Mouse (Mus musculus) myocyte (in vitro differentiated cells): ENCODE measurements around the gene Foxr1. TPM values are rescaled to one million over a fixed set of nuclear protein-coding genes. Genes with fewer than 3 reads are reported as not detected.
"Not testable (repeated sequence)": the region's sequence is repeated elsewhere in the genome, so short reads cannot be mapped to it uniquely, and the experiment has no call there.

Source experiments
- H3K27me3 ChIP-seq: one replicate; pipeline ENCODE4 v1.6.1; 2011; ENCODE audit not compliant: control insufficient read depth, insufficient read depth, insufficient read length
- H3K36me3 ChIP-seq: one replicate; pipeline ENCODE4 v1.6.1; 2011; ENCODE audit not compliant: control insufficient read depth, insufficient read depth
- H3K4me2 ChIP-seq: one replicate; pipeline ENCODE4 v1.6.1; 2011; ENCODE audit warnings: low read depth, control low read depth
- H3K4me3 ChIP-seq: one replicate; pipeline ENCODE4 v1.5.1; 2011; ENCODE audit warnings: mild to moderate bottlenecking, control low read depth, moderate library complexity
- H3K79me2 ChIP-seq: one replicate; pipeline ENCODE4 v1.6.1; 2011; ENCODE audit not compliant: control insufficient read depth, insufficient read depth
- H3ac ChIP-seq: one replicate; pipeline ENCODE4 v1.6.1; 2011; ENCODE audit not compliant: control insufficient read depth, insufficient read length
- CEBPB ChIP-seq: IDR thresholded peaks from 2 replicates; pipeline ENCODE4 v1.6.1; 2011; ENCODE audit warnings: mild to moderate bottlenecking, moderate library complexity; ENCODE audit not compliant: poor library complexity, insufficient read depth, severe bottlenecking
- E2F4 ChIP-seq: IDR thresholded peaks from one replicate; pipeline ENCODE4 v1.6.1; 2011; ENCODE audit warnings: mild to moderate bottlenecking, control low read depth, moderate library complexity; ENCODE audit not compliant: insufficient read depth
- MAX ChIP-seq: IDR thresholded peaks from one replicate; pipeline ENCODE4 v1.6.1; 2011; ENCODE audit warnings: low read depth, mild to moderate bottlenecking, control low read depth
- MYOD1 ChIP-seq, 3 experiments: IDR thresholded peaks; one replicate each; pipeline ENCODE4 v1.6.1; 2011; ENCODE audit warnings: control low read depth in 2 of 3, low read depth in 2 of 3, mild to moderate bottlenecking in 2 of 3, moderate library complexity in 1 of 3; ENCODE audit not compliant: insufficient read length in 2 of 3, control insufficient read depth in 1 of 3
- MYOG ChIP-seq, 3 experiments: IDR thresholded peaks; one replicate each; pipeline ENCODE4 v1.6.1; 2011; ENCODE audit warnings: control low read depth in 2 of 3, low read depth in 2 of 3, mild to moderate bottlenecking in 2 of 3; ENCODE audit not compliant: insufficient read length in 2 of 3, control insufficient read depth in 1 of 3, insufficient read depth in 1 of 3
- POLR2A ChIP-seq: IDR thresholded peaks from one replicate; pipeline ENCODE4 v1.6.1; 2011; ENCODE audit warnings: low read depth, mild to moderate bottlenecking, control low read depth, moderate library complexity; ENCODE audit not compliant: insufficient read length
- POLR2AphosphoS2 ChIP-seq: IDR thresholded peaks from one replicate; pipeline ENCODE4 v1.6.1; 2011; ENCODE audit warnings: low read depth, control low read depth; ENCODE audit not compliant: insufficient read length
- REST ChIP-seq: IDR thresholded peaks from one replicate; pipeline ENCODE4 v1.6.1; 2011; ENCODE audit warnings: mild to moderate bottlenecking, control low read depth, moderate library complexity; ENCODE audit not compliant: insufficient read depth, insufficient read length
- SRF ChIP-seq: IDR thresholded peaks from one replicate; pipeline ENCODE4 v1.6.1; 2011; ENCODE audit warnings: low read depth; ENCODE audit not compliant: control insufficient read depth, insufficient read length
- TCF12 ChIP-seq: IDR thresholded peaks from one replicate; pipeline ENCODE4 v1.6.1; 2011; ENCODE audit warnings: mild to moderate bottlenecking, control low read depth; ENCODE audit not compliant: poor library complexity, insufficient read depth, severe bottlenecking
- TCF3 ChIP-seq: IDR thresholded peaks from one replicate; pipeline ENCODE4 v1.6.1; 2011; ENCODE audit warnings: low read depth, control low read depth; ENCODE audit not compliant: insufficient read length
- USF1 ChIP-seq: IDR thresholded peaks from one replicate; pipeline ENCODE4 v1.6.1; 2011; ENCODE audit warnings: low read depth, mild to moderate bottlenecking, control low read depth, moderate library complexity
- polyA plus RNA-seq: library from polyadenylated mRNA; unstranded; fragments of >200 nt; fragmentation: generic; extraction: Trizol; gene quantifications from one replicate; pipeline ENCODE4 v1.2.1, GENCODE M21; 2012; ENCODE audit warnings: missing spikeins

Foxr1 gene
- polyA plus RNA-seq, 1 experiment = not detected

DNA sequence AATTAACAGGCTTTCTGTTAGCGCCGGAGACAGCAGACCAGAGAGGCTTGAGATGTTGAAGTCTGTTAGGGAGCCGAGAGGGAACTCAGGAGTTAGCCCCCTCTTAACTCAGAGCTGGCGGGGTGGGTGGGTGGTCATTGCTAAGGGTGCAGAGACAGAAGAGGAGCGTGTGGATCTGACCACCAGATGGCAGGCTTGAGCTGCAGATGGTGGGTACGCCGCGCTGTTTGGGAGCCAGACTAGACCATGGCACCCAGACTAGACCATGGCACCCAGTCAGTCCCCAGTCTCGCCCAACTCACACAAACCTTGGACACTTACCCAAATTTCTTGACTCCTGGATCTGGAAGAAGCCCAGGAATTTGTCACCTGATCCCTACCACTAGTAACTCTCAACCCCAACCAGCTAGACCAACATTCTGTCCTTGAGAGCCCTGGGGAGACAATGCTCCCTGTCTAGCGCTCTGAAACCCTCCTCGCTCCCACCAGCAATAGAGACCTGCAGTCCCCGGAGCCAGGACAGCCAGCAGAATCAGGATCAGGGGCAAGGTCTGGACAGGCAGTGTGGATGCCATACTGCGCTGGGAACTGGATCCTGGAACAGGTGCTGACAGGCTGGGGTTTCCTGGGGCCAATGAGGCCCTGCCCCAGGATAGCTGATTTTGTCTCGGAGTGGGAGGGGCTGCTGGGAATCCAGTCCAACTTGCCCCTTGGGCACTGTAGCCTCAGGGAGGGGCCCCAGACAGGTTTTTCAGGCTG, 13.4 kb upstream of the Foxr1 start:
- no peak overlapping the region for H3ac ChIP-seq
- H3K4me3 ChIP-seq = no peak overlapping the region
- H3K27me3 ChIP-seq = peaks cover 32% of the 10 kb centered on the region
- H3K79me2 ChIP-seq = no peaks in the 10 kb centered on the region
- no peaks in the 10 kb centered on the region for H3K36me3 ChIP-seq
- H3K4me2 ChIP-seq = no peak overlapping the region
- TF ChIP-seq REST (no peak), POLR2A (no peak), MYOG (IDR thresholded peaks at IDR 0.05; ENCODE audit: control insufficient read depth in 1 of 3, insufficient read depth in 1 of 3, insufficient read length in 2 of 3, low read depth in 2 of 3) (no peak), USF1 (no peak), SRF (no peak), MYOD1 (IDR thresholded peaks at IDR 0.05; ENCODE audit: control insufficient read depth in 1 of 3, insufficient read length in 2 of 3, low read depth in 2 of 3) (no peak)

DNA sequence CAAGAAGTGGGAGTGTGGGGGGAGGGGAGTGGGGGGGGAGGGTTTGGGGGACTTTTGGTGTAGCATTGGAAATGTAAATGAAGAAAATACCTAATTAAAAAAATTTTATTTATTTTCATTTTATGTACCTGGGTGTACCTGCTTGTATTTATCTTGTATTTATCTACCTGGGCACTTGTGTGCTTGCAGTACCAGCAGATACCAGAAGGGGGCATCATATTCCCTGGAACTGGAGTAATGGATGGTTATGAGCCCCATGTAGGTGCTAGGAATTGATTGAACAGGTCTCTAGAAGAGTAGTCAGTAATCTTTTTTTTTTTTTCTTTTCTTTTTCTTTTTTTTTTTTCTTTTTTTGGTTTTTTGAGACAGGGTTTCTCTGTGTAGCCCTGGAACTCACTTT, 9.5 kb upstream of the Foxr1 start:
- H3K4me2 ChIP-seq = no peak overlapping the region
- TF ChIP-seq E2F4 (no peak), TCF12 (no peak), MAX (no peak), CEBPB (no peak)
- H3K79me2 ChIP-seq = no peaks in the 10 kb centered on the region
- H3K36me3 ChIP-seq = no peaks in the 10 kb centered on the region
- no peak overlapping the region for H3K4me3 ChIP-seq
- H3K27me3 ChIP-seq = peaks cover 3% of the 10 kb centered on the region
- no peak overlapping the region for H3ac ChIP-seq

DNA sequence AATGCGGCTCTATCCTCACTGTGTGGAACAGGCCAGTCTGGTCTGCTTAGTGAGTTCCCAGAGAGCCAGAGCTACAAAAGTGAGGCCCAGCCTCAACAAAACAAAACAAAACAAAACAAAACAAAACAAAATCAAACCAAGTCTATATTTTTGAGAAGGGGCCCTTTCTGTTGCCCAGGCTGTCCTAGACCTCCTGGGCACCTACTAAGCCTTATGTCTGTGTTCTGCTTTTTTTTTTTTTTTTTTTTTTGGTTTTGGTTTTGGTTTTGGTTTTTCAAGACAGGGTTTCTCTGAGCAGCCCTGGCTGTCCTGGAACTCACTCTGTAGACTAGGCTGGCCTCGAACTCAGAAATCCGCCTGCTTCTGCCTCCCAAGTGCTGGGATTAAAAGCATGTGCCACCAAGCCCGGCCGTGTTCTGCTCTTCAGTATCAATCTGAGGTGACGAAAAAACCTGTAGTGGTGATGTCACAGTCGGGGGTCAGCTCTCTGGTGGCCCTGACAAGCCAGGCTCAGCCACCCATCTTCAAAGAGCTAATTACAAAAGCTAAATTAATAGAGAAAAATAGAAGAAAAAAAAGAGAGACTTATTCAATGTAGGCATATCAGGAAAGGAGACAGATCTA, 3.6 kb upstream of the Foxr1 start:
- not testable (repeated sequence) for H3K36me3 ChIP-seq, H3K4me3 ChIP-seq, H3ac ChIP-seq, H3K27me3 ChIP-seq, H3K79me2 ChIP-seq, H3K4me2 ChIP-seq

DNA sequence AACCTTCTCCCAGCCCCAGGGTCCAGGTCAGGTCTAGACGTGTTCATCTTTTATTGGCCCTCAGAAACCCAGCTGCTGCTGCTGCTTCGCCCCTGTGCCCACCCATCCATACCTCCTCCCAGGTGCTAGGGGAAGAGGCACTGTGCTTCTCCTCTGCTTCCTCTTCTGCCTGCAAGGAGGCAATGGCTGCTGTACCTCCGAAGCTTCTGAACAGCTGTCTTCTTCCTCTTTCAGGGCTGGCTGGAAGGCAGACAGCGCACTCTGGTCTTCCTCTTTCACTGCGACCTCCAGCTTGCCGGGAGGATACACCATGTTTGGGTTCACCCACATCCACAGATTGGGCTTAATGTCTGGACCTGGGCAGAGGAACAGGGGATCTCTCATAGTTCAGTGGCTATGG, 5.2 kb downstream of the Foxr1 start:
- Histone ChIP-seq H3ac (no peak overlapping the region), H3K27me3 (no peaks in the 10 kb centered on the region), H3K79me2 (no peaks in the 10 kb centered on the region), H3K36me3 (no peaks in the 10 kb centered on the region), H3K4me2 (no peak overlapping the region), H3K4me3 (no peak overlapping the region)
- no peak for TF ChIP-seq CEBPB
- no peak for TF ChIP-seq REST
- TF ChIP-seq MYOD1 (IDR thresholded peaks at IDR 0.05; ENCODE audit: control insufficient read depth in 1 of 3, insufficient read length in 2 of 3, low read depth in 2 of 3) = no peak

DNA sequence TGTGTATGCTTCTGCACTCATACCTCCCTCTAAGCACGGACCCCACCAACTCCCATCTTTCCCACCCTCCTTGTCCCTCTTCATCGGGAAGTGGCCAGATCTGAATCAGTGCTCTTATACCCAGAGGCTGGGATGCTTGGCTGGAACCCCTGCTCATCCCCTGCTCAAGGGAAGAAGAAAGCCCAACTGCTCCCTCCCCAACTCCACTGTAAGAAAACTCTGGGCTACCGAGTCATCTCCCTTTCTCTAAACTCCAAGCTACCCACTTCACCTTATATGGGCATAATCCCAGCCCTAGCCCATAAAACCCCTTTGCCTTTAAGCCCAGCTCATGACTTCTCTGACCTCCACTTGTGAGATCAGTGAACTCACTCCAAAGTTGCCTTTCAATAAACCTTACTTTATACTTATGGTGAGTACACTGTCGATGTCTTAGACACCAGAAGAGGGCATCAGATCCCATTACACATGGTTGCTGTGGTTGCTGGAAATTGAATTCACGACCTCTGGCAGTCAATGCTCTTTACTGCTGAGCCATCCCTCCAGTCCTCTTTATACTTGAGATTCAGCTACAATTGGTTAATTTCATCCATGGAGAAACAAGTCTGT, 8.3 kb downstream of the Foxr1 start:
- Histone ChIP-seq H3K4me3 (no peak overlapping the region), H3K4me2 (no peak overlapping the region), H3K27me3 (no peaks in the 10 kb centered on the region), H3K79me2 (no peaks in the 10 kb centered on the region), H3ac (no peak overlapping the region), H3K36me3 (no peaks in the 10 kb centered on the region)
- TF ChIP-seq CEBPB (no peak), POLR2AphosphoS2 (no peak), E2F4 (no peak), USF1 (no peak), MYOD1 (IDR thresholded peaks at IDR 0.05; ENCODE audit: control insufficient read depth in 1 of 3, insufficient read length in 2 of 3, low read depth in 2 of 3) (no peak), REST (no peak), MAX (no peak), SRF (no peak), POLR2A (no peak)

DNA sequence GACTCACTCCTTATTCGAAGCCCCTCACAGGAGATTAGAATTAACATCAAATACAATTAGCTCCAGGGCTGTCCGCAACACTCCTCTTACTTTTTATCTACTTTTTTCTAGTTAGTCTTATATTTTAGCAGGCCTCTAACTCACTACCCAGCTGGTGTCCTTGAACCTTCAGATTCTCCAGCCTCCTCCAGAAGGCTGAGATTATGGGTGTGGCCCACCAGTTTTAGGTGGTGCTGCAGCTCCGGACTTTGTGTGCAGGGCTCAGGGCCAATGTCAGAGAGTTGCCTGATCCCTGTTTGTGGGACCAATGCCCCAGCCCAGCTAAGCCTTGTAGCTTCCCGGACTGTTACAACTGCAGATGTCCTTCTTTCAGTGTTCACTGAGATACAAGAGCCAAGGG, 17.4 kb downstream of the Foxr1 start:
- no peak overlapping the region for H3K4me2 ChIP-seq
- no peaks in the 10 kb centered on the region for H3K79me2 ChIP-seq
- H3K27me3 ChIP-seq = no peaks in the 10 kb centered on the region
- TF ChIP-seq SRF (no peak), POLR2A (no peak), CEBPB (no peak), USF1 (no peak), REST (no peak), POLR2AphosphoS2 (no peak), E2F4 (no peak), MYOG (IDR thresholded peaks at IDR 0.05; ENCODE audit: control insufficient read depth in 1 of 3, insufficient read depth in 1 of 3, insufficient read length in 2 of 3, low read depth in 2 of 3) (no peak), MYOD1 (IDR thresholded peaks at IDR 0.05; ENCODE audit: control insufficient read depth in 1 of 3, insufficient read length in 2 of 3, low read depth in 2 of 3) (no peak), TCF3 (no peak), MAX (no peak), TCF12 (no peak)
- H3K4me3 ChIP-seq = no peak overlapping the region
- H3ac ChIP-seq = no peak overlapping the region
- H3K36me3 ChIP-seq = no peaks in the 10 kb centered on the region
